In the genomic region with DNA sequence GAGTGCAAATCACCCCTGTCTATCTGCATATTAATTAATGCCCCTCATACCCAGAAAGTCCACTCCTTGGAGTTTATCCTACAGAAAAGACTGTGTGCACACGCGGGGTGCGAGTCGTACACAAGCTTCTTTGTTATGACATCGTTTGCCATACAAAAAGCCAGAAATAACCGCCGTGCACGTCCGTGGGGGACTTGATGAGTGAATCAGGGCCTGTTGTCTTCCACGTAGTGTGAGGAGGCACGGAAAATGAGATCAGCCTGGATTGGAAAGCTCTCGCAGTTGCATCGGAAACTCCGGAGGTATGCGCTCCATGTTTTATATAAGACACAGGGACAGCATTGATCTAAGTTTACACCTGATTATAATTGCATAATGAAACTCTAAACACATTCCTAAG, we compare ENCODE assay signal across 21 mouse cellular contexts.
DNase-seq lines count a peak whose midpoint lies in the region; ATAC-seq and TF ChIP-seq lines count a peak whose summit lies in the region.
"Had no signal": no experiment of that assay in that cellular context is flagged by ENCODE, and none has a peak within 500 bp of the region (broad histone marks: within the 10 kb centered on the region; RNA-seq: fewer than 3 reads in every experiment).

No protein-coding gene starts in this region.

- no peak overlapping the region for H3K9ac ChIP-seq in forebrain, postnatal 0 days
- no peak overlapping the region for H3K9ac ChIP-seq in forebrain, embryonic 12.5 days
- H3K9ac ChIP-seq: forebrain, embryonic 15.5 days; liver, embryonic 14.5 days; lung, embryonic 15.5 days; neural tube, embryonic 12.5 days had no signal

- no peak overlapping the region for H3K4me3 ChIP-seq in forebrain, postnatal 0 days (ENCODE audit: low read depth, low read length)
- no peak overlapping the region for H3K4me3 ChIP-seq in forebrain, embryonic 12.5 days (replicated peaks)
- H3K4me3 ChIP-seq: forebrain, embryonic 15.5 days; heart, adult 2 months; lung, embryonic 15.5 days; midbrain, embryonic 10.5 days; neural tube, embryonic 12.5 days had no signal

- WGBS in forebrain, postnatal 0 days: 30% methylated on average over 15 of the region's 15 CpGs
- WGBS in forebrain, embryonic 12.5 days: 61% methylated on average over 15 of the region's 15 CpGs

- intact Hi-C loops in left cerebral cortex, postnatal 36 days (cut with DNase I): no loop called here

- no peak for TF ChIP-seq CTCF in forebrain, postnatal 0 days (IDR thresholded peaks at IDR 0.05; ENCODE audit: low read depth)
- TF ChIP-seq CTCF in brain, embryonic 14.5 days (IDR thresholded peaks at IDR 0.05; ENCODE audit: borderline replicate concordance, extremely low read depth, insufficient read depth, insufficient read length): no peak

- H3K4me2 ChIP-seq in forebrain, postnatal 0 days (ENCODE audit: low read depth): 0 out of 2 replicates have a peak overlapping the region, but pooled peaks have one; percentile 15
- no peak overlapping the region for H3K4me2 ChIP-seq in forebrain, embryonic 12.5 days
- H3K4me2 ChIP-seq: forebrain, embryonic 15.5 days; lung, embryonic 15.5 days; neural tube, embryonic 12.5 days had no signal

- peak; percentile 39 for DNase-seq in forebrain, postnatal 0 days
- DNase-seq in brain, embryonic 14.5 days (ENCODE audit: low read depth): peak; percentile 43
- peak; percentile 18 to 38 for DNase-seq in left cerebral cortex, postnatal 36 days (ENCODE audit: low spot score in 2 of 2)
- peak; percentile 18 for DNase-seq in right cerebral cortex, postnatal 14 days
- DNase-seq in gastrocnemius, postnatal 4 days (ENCODE audit: low spot score in 2 of 2): no peak
- DNase-seq in lung, postnatal 36 days: no peak
- DNase-seq in adrenal gland, adult 18-20 months (ENCODE audit: low spot score in 2 of 2): no peak
- DNase-seq: cerebellum, adult 9-10 months; heart, adult 2 months; kidney, adult 11 months; thymus, postnatal 25 days had no signal

- H3K27me3 ChIP-seq in forebrain, postnatal 0 days (ENCODE audit: insufficient read depth, low read length): no peaks in the 10 kb centered on the region
- no peaks in the 10 kb centered on the region for H3K27me3 ChIP-seq in forebrain, embryonic 12.5 days
- H3K27me3 ChIP-seq: forebrain, embryonic 15.5 days; lung, embryonic 15.5 days; neural tube, embryonic 12.5 days had no signal

- no peaks in the 10 kb centered on the region for H3K9me3 ChIP-seq in forebrain, postnatal 0 days (ENCODE audit: low read length)
- H3K9me3 ChIP-seq in forebrain, embryonic 12.5 days: no peaks in the 10 kb centered on the region
- H3K9me3 ChIP-seq: forebrain, embryonic 15.5 days; lung, embryonic 15.5 days; midbrain, embryonic 10.5 days; neural tube, embryonic 12.5 days had no signal

- no peaks in the 10 kb centered on the region for H3K36me3 ChIP-seq in forebrain, postnatal 0 days (ENCODE audit: insufficient read depth)
- H3K36me3 ChIP-seq in forebrain, embryonic 12.5 days (replicated peaks): no peaks in the 10 kb centered on the region
- H3K36me3 ChIP-seq: forebrain, embryonic 15.5 days; lung, embryonic 15.5 days; midbrain, embryonic 10.5 days; neural tube, embryonic 12.5 days had no signal

- ATAC-seq in forebrain, postnatal 0 days: 0 out of 2 replicates have a peak, but pooled peaks have one; percentile 12
- no peak for ATAC-seq in forebrain, embryonic 12.5 days (ENCODE audit: low FRiP score)
- ATAC-seq: CD4-positive, CD25-positive, alpha-beta regulatory T cell, adult 4 months; forebrain, embryonic 15.5 days; hindbrain, postnatal 0 days had no signal

- H3K27ac ChIP-seq in forebrain, postnatal 0 days (ENCODE audit: low read depth, low read length): peak overlapping the region; percentile 81; the same call in 1 of the 2 replicates
- no peak overlapping the region for H3K27ac ChIP-seq in forebrain, embryonic 12.5 days
- H3K27ac ChIP-seq: heart, adult 2 months; hindbrain, postnatal 0 days; kidney, postnatal 0 days; liver, embryonic 14.5 days; lung, embryonic 15.5 days; macrophage; midbrain, embryonic 10.5 days; neural tube, embryonic 12.5 days had no signal

- TF ChIP-seq POLR2A in brain, embryonic 14.5 days (IDR thresholded peaks at IDR 0.05; ENCODE audit: borderline replicate concordance, extremely low read depth, insufficient read depth, insufficient read length, poor library complexity, severe bottlenecking): no peak

- H3K4me1 ChIP-seq in forebrain, postnatal 0 days (ENCODE audit: insufficient read depth): peaks cover 7% of the 10 kb centered on the region; the same call in 1 of the 2 replicates
- H3K4me1 ChIP-seq in forebrain, embryonic 12.5 days: peaks cover 4% of the 10 kb centered on the region; the same call in 1 of the 2 replicates
- H3K4me1 ChIP-seq: forebrain, embryonic 15.5 days; lung, embryonic 15.5 days; neural tube, embryonic 12.5 days had no signal

Comparison
In these comparisons a context has a peak if more than half of its experiments do, and no peak if none do; other contexts are left out.
1. DNase-seq: peak in forebrain, postnatal 0 days (single experiment), brain, embryonic 14.5 days (single experiment), left cerebral cortex, postnatal 36 days (2 of 2) and right cerebral cortex, postnatal 14 days (single experiment); none in gastrocnemius, postnatal 4 days (0 of 2), lung, postnatal 36 days (single experiment) and adrenal gland, adult 18-20 months (0 of 2).